Mouse (Mus musculus) bone marrow macrophage, adult 2 months (primary cell): ENCODE results near the gene Sowahc. TPM values are rescaled to one million over a fixed set of nuclear protein-coding genes. Genes with fewer than 3 reads are reported as not detected.
A peak's percentile ranks its signal among the peaks of the same experiment; 100 is the strongest.

Experiments used
- H3K27ac ChIP-seq: 2 replicates; pipeline ENCODE4 v1.5.1; 2012; ENCODE audit warnings: low read depth, low read length; ENCODE audit not compliant: insufficient read depth
- H3K4me1 ChIP-seq: 2 replicates; pipeline ENCODE4 v1.6.1; 2012; ENCODE audit warnings: low read length; ENCODE audit not compliant: control insufficient read depth, insufficient read depth
- H3K4me3 ChIP-seq: 2 replicates; pipeline ENCODE4 v1.5.1; 2012; ENCODE audit warnings: mild to moderate bottlenecking, low read length, moderate library complexity; ENCODE audit not compliant: insufficient read depth
- CTCF ChIP-seq: IDR thresholded peaks from 2 replicates; pipeline ENCODE4 v1.5.1; 2012; ENCODE audit warnings: low read depth, mild to moderate bottlenecking, low read length, moderate library complexity
- POLR2A ChIP-seq: IDR thresholded peaks from 2 replicates; pipeline ENCODE4 v1.6.1; 2012; ENCODE audit warnings: mild to moderate bottlenecking, low read depth, low read length, borderline replicate concordance
- polyA plus RNA-seq: library from polyadenylated mRNA; stranded (reverse); fragments of >200 nt; gene quantifications from 2 replicates; pipeline ENCODE4 v1.2.4, GENCODE M21; 2012; ENCODE audit not compliant: missing spikeins, insufficient read depth, insufficient read length

Gene Sowahc
- polyA plus RNA-seq, 1 experiment: 7.8 TPM

- no peak for TF ChIP-seq CTCF
- Histone ChIP-seq H3K27ac (no peak overlapping the region), H3K4me3 (no peak overlapping the region), H3K4me1 (peaks cover 17% of the 10 kb centered on the region)
Observed at GRCm38 (mm10) chr10:59250679-59251078, 28.9 kb downstream of the Sowahc start.

DNA sequence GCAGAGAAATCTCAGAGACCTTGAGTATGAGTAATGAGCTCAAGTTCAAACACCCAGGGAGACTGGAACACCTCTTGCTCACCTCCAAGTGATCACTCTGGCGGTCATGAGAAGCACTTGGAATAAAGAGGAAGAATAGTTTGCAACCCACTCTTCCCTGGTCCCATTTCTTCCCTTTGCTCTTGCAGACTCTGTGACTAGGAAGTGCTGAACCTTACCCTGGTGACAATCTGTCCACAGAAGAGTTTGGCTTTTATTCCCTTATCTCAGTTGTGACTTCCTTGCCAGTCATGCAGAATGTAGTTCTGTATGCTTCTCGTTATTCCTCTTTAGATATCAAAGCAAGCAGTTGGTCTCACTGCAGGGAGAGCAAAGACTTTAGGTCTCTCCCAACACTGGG, 30.2 kb downstream of the Sowahc start:
- Histone ChIP-seq H3K27ac (no peak overlapping the region), H3K4me3 (no peak overlapping the region), H3K4me1 (peaks cover 17% of the 10 kb centered on the region)
- TF ChIP-seq POLR2A (no peak), CTCF (no peak)

DNA sequence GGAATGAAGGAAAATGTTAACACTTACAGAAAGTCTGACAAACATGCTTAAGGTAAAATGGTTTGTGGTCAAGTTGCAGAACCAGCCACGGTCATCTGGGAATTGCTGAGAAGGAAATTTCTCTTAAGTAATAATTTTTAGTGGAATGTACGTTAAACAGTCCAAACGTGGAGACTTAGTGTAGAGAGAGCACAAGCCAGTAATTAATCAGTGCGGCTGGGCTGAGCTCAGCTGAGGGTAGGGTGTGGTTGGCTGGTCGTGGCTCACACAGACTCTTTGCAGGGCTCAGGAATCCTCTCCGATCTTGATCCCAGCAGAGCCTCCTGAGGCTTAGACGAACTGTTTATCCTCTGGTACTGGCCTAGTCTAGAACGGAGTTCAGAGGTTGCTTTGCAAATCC, 30.6 kb downstream of the Sowahc start:
- H3K4me1 ChIP-seq: peaks cover 17% of the 10 kb centered on the region

GRCm38 (mm10) chr10:59253541-59254079, 31.9 kb downstream of the Sowahc start:
- H3K4me3 ChIP-seq: no peak overlapping the region
- H3K4me1 ChIP-seq: peaks cover 17% of the 10 kb centered on the region
- TF ChIP-seq CTCF: no peak
- TF ChIP-seq POLR2A: no peak
- no peak overlapping the region for H3K27ac ChIP-seq

More for the DNA sequence above, 30.6 kb downstream of the Sowahc start:
- TF ChIP-seq POLR2A (no peak), CTCF (no peak)
- Histone ChIP-seq H3K27ac (no peak overlapping the region), H3K4me3 (no peak overlapping the region)

- no peak for TF ChIP-seq CTCF
- TF ChIP-seq POLR2A: no peak
- Histone ChIP-seq H3K27ac (no peak overlapping the region), H3K4me3 (no peak overlapping the region), H3K4me1 (peaks cover 14% of the 10 kb centered on the region)
Observed at GRCm38 (mm10) chr10:59256533-59256932, 34.8 kb downstream of the Sowahc start.

GRCm38 (mm10) chr10:59259572-59259971, 37.8 kb downstream of the Sowahc start:
- TF ChIP-seq POLR2A: no peak
- no peak for TF ChIP-seq CTCF
- Histone ChIP-seq H3K4me3 (no peak overlapping the region), H3K27ac (no peak overlapping the region), H3K4me1 (peaks cover 28% of the 10 kb centered on the region)

DNA sequence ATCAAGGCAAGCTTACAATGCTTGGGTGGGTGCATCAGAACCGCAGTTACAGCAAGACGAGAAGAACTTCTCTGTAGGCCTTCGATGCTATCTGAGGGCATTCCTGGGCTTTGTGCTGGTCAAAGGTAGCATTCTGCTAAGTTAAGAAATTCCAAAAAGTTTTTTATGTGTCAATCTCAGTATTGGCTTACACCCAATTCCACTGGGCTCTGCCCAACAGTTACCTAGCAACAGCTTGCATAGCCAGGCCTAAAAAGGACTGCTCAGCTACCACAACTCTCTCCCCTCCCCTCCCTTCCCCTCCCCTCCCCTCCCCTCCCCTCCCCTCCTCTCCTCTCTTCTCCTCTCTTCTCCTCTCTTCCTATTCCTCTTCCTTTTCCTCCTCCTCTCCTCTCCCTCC, 39.9 kb downstream of the Sowahc start:
- peaks cover 34% of the 10 kb centered on the region for H3K4me1 ChIP-seq
- H3K4me3 ChIP-seq: no peak overlapping the region
- H3K27ac ChIP-seq: no peak overlapping the region
- TF ChIP-seq POLR2A: no peak
- TF ChIP-seq CTCF: no peak

- Histone ChIP-seq H3K27ac (no peak overlapping the region), H3K4me3 (no peak overlapping the region)
- TF ChIP-seq POLR2A (no peak), CTCF (no peak)
Observed at GRCm38 (mm10) chr10:59262021-59262420, 40.3 kb downstream of the Sowahc start.

GRCm38 (mm10) chr10:59262979-59263378, 41.2 kb downstream of the Sowahc start:
- TF ChIP-seq POLR2A (no peak), CTCF (no peak)
- no peak overlapping the region for H3K4me3 ChIP-seq
- peaks cover 37% of the 10 kb centered on the region for H3K4me1 ChIP-seq
- H3K27ac ChIP-seq: 0 out of 2 replicates have a peak overlapping the region, but pooled peaks have one; percentile 5

More at GRCm38 (mm10) chr10:59262021-59262420, 40.3 kb downstream of the Sowahc start:
- peaks cover 34% of the 10 kb centered on the region for H3K4me1 ChIP-seq

DNA sequence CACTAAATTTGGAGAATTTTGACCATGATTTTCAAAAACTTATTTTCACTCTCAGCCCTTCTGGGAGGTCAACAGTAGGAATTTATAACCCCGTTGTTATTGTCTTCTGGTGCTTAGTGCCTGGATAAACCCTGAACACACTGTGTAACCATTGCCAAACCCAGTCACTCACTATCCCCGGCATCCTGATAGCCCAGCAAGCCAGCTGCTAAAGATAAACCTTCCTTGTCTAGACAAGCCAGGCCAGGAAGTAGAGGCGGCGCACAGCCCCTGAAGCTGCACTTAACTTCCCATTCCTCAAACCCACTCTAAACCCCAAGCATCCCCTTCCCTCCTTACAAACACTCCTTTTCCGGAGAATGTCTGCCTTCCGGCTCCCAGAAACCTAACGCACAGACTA, 43.3 kb downstream of the Sowahc start:
- Histone ChIP-seq H3K4me1 (peaks cover 42% of the 10 kb centered on the region), H3K27ac (peak overlapping the region; percentile 95), H3K4me3 (peak overlapping the region; percentile 44)
- TF ChIP-seq POLR2A (no peak), CTCF (no peak)

DNA sequence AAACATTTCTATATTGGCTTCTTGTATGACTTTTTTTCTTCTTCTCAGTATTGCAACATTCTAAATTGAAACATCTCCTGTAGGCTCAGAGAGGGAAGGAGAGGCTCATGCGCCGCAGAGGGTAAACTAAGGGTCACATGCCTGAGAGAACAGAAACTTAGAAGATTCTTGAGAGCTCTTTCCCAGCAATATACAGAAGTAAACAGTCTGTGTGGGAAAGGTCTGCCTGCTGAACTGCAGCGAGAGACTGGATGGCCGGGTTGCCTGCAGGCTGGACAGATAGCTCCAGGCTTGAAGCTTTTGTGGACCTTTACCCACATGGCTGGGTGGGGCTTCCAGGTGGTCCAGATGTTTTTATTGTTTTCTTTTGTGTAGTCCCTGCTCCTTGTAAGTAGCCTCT, 43.9 kb downstream of the Sowahc start:
- H3K4me1 ChIP-seq: peaks cover 43% of the 10 kb centered on the region
- peak overlapping the region; percentile 98 for H3K27ac ChIP-seq
- TF ChIP-seq POLR2A: no peak
- TF ChIP-seq CTCF: no peak
- peak overlapping the region; percentile 47 for H3K4me3 ChIP-seq
